Mouse (Mus musculus): ENCODE measurements at regions not wholly inside any gene's neighbourhood (a gene's known extent, or its start where the extent isn't known, plus 50 kb on each side); places are given as distances from the start of the nearest gene placed in this dataset.

DNA sequence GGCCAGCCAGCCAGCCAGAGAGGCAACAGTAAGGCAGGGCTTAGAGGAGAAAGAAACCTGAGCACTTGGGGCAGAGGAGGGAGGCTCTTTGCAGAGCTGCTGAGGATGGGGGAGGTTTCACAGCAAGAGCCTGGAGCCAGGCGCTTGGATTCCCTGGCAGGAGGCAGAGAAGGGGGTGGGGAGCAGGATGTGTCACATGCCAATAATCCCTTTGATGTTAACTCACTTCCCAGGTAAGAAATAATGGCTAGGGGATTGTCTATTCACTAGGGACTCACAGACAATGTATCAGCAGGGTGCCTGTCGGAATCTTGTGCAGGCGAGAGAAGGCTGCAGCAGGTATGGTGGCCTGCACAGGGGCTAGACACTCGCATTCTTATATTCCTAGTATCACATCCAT, 67.8 kb upstream of the Gli3 start:
- no peaks in the 10 kb centered on the region for H3K27me3 ChIP-seq (ENCODE audit: control insufficient read depth, insufficient read depth, low read length)
- 0 out of 2 replicates have a peak, but pooled peaks cover 2% of the 10 kb centered on the region for H3K4me1 ChIP-seq (ENCODE audit: control insufficient read depth, insufficient read depth, low read length)
- no peaks in the 10 kb centered on the region for H3K36me3 ChIP-seq (ENCODE audit: control insufficient read depth, insufficient read depth, low read length)
- peak overlapping the region; percentile 24; the same call in 1 of the 2 replicates for H3K4me2 ChIP-seq (ENCODE audit: low read depth, severe bottlenecking)
- ATAC-seq (ENCODE audit: insufficient number of reproducible peaks, low FRiP score, low TSS enrichment, low read depth), result peak; percentile 88
- H3K27ac ChIP-seq (replicated peaks; ENCODE audit: low read depth, low read length), result 0 out of 2 replicates have a peak overlapping the region, but pooled peaks have one; percentile 26
- no peak overlapping the region for H3K9ac ChIP-seq (ENCODE audit: low read length)
- H3K9me3 ChIP-seq (ENCODE audit: control insufficient read depth, low read length), result no peaks in the 10 kb centered on the region
- WGBS, result 4% methylated on average over 4 of the region's 4 CpGs
- peak; percentile 73 for DNase-seq (ENCODE audit: low spot score)
- no peak overlapping the region for H3K4me3 ChIP-seq (ENCODE audit: low read depth, low read length)

DNA sequence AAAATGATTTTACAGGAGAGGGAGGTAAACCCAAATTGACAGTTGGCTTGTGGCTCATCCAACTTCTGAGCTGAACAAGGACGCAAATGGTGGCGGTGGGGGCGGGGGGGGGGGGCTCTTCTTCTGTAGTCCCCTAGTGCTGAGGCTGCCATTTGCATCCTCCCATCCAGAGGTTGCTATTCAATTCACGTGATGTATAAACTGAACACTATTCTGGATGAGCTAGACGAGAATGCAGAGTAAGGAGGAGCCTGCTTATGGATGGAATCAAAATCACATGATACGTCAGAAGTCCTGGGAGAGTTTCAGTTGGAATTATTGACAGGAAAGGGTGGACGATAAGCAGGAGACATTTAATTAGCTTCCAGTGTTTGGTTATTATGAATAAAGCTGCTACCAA, 67.3 kb upstream of the Gli3 start:
- Histone ChIP-seq H3K27ac (replicated peaks; ENCODE audit: low read depth, low read length) (no peak overlapping the region), H3K4me1 (ENCODE audit: control insufficient read depth, insufficient read depth, low read length) (0 out of 2 replicates have a peak, but pooled peaks cover 2% of the 10 kb centered on the region), H3K4me2 (ENCODE audit: low read depth, severe bottlenecking) (no peak overlapping the region; the same call in 1 of the 2 replicates), H3K27me3 (ENCODE audit: control insufficient read depth, insufficient read depth, low read length) (no peaks in the 10 kb centered on the region), H3K9ac (ENCODE audit: low read length) (no peak overlapping the region), H3K4me3 (ENCODE audit: low read depth, low read length) (no peak overlapping the region), H3K9me3 (ENCODE audit: control insufficient read depth, low read length) (no peaks in the 10 kb centered on the region), H3K36me3 (ENCODE audit: control insufficient read depth, insufficient read depth, low read length) (no peaks in the 10 kb centered on the region)
- 24% methylated on average over 7 of the region's 7 CpGs for WGBS
- no peak for ATAC-seq (ENCODE audit: insufficient number of reproducible peaks, low FRiP score, low TSS enrichment, low read depth)
- no peak for DNase-seq (ENCODE audit: low spot score)

DNA sequence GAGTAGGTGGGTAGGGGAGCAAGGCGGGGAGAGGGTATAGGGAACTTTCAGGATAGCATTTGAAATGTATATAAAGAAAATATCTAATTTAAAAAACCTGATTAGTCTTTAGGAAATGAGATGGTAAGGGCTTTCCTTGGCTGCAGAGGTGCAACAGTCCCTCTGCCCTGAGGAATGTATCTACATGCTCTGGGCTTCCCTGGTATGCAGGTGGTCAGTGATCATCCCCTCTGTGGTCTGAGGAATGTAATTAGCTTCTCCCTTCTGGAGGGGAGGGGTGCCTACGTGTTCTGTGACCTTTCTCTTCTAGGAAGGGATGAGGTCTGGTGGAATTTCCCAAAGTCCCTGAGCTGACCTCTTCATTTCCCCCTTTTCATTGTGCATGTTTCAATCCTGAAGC, 64.4 kb upstream of the Gli3 start:
- Histone ChIP-seq H3K27ac (replicated peaks; ENCODE audit: low read depth, low read length) (no peak overlapping the region), H3K36me3 (ENCODE audit: control insufficient read depth, insufficient read depth, low read length) (no peaks in the 10 kb centered on the region), H3K9me3 (ENCODE audit: control insufficient read depth, low read length) (no peaks in the 10 kb centered on the region), H3K4me1 (ENCODE audit: control insufficient read depth, insufficient read depth, low read length) (0 out of 2 replicates have a peak, but pooled peaks cover 2% of the 10 kb centered on the region), H3K9ac (ENCODE audit: low read length) (no peak overlapping the region), H3K27me3 (ENCODE audit: control insufficient read depth, insufficient read depth, low read length) (no peaks in the 10 kb centered on the region), H3K4me2 (ENCODE audit: low read depth, severe bottlenecking) (no peak overlapping the region), H3K4me3 (ENCODE audit: low read depth, low read length) (no peak overlapping the region)
- 59% methylated on average over 2 of the region's 2 CpGs for WGBS
- no peak for DNase-seq (ENCODE audit: low spot score)
- ATAC-seq (ENCODE audit: insufficient number of reproducible peaks, low FRiP score, low TSS enrichment, low read depth), result no peak

All from limb, embryonic 11.5 days (tissue).